Mouse (Mus musculus) intestine, postnatal 0 days (tissue): ENCODE results near the gene Rubcn. TPM values are rescaled to one million over a fixed set of nuclear protein-coding genes. Genes with fewer than 3 reads are reported as not detected.

Experiments used
- ATAC-seq: fragments of 200-750 bp; cut with Nextera tagmentation; 2 replicates; pipeline ENCODE4 v1.8.0; 2017; ENCODE audit warnings: mild to moderate bottlenecking, moderate TSS enrichment, moderate library complexity
- H3K27ac ChIP-seq: fragments of 300-500 bp; sonication (generic); 2 replicates; pipeline ENCODE4 v1.5.1; 2014; ENCODE audit warnings: mild to moderate bottlenecking, low read depth, low read length, moderate library complexity
- H3K27me3 ChIP-seq: fragments of 300-500 bp; sonication (generic); replicated peaks from 2 replicates; pipeline ENCODE4 v1.6.1; 2014; ENCODE audit warnings: low read length, mixed read lengths; ENCODE audit not compliant: control insufficient read depth, insufficient read depth
- H3K36me3 ChIP-seq: fragments of 300-500 bp; sonication (generic); 2 replicates; pipeline ENCODE4 v1.6.1; 2014; ENCODE audit warnings: mild to moderate bottlenecking, moderate library complexity; ENCODE audit not compliant: control insufficient read depth, insufficient read depth
- H3K4me1 ChIP-seq: fragments of 300-500 bp; sonication (generic); replicated peaks from 2 replicates; pipeline ENCODE4 v1.6.1; 2014; ENCODE audit warnings: antibody characterized with exemption, low read length, mixed read lengths; ENCODE audit not compliant: control insufficient read depth, insufficient read depth
- H3K4me2 ChIP-seq: fragments of 300-500 bp; sonication (generic); replicated peaks from 2 replicates; pipeline ENCODE4 v1.6.1; 2014; ENCODE audit warnings: low read depth, mild to moderate bottlenecking, moderate library complexity
- H3K4me3 ChIP-seq: fragments of 300-500 bp; sonication (generic); 2 replicates; pipeline ENCODE4 v1.5.1; 2014; ENCODE audit warnings: low read depth, low read length
- H3K9ac ChIP-seq: fragments of 300-500 bp; sonication (generic); 2 replicates; pipeline ENCODE4 v1.6.1; 2014; ENCODE audit warnings: mild to moderate bottlenecking, low read depth, low read length
- H3K9me3 ChIP-seq: fragments of 300-500 bp; sonication (generic); 2 replicates; pipeline ENCODE4 v1.6.1; 2016; ENCODE audit warnings: mixed run types; ENCODE audit not compliant: control insufficient read depth
- CTCF ChIP-seq: sonication (generic); IDR thresholded peaks from 2 replicates; pipeline ENCODE4 v1.5.1; 2016; ENCODE audit warnings: low read depth, mild to moderate bottlenecking, control low read depth, antibody characterized with exemption, moderate library complexity
- WGBS: fragments of 180-500 bp; shearing (Covaris S2); extraction: QIAGEN DNeasy Blood & Tissue Kit; methylation state at CpG from one replicate; pipeline ENCODE4 v1.1.7; 2014; 5-methylcytosine and 5-hydroxymethylcytosine counted together
- polyA plus RNA-seq: library from polyadenylated mRNA; unstranded; fragments of >200 nt; fragmentation: Nextera tagmentation; extraction: Ambion mirVana; gene quantifications from 2 replicates; pipeline ENCODE4 v1.2.1, GENCODE M21; 2015

Gene Rubcn
- polyA plus RNA-seq, 1 experiment from 2014 or later = 8.6 TPM

- H3K4me2 ChIP-seq = no peak overlapping the region
- no peak overlapping the region for H3K27ac ChIP-seq
- WGBS = 83% methylated on average over 13 of the region's 13 CpGs
- no peaks in the 10 kb centered on the region for H3K9me3 ChIP-seq
- no peak for TF ChIP-seq CTCF
- H3K9ac ChIP-seq = no peak overlapping the region
- no peaks in the 10 kb centered on the region for H3K4me1 ChIP-seq
- peaks cover 28% of the 10 kb centered on the region for H3K36me3 ChIP-seq
- no peak for ATAC-seq
- no peaks in the 10 kb centered on the region for H3K27me3 ChIP-seq
- no peak overlapping the region for H3K4me3 ChIP-seq
Measured at GRCm38 (mm10) chr16:32853492-32854049, 24.0 kb downstream of the Rubcn start.

- peak; percentile 86 for ATAC-seq
- Histone ChIP-seq H3K36me3 (peaks cover 49% of the 10 kb centered on the region), H3K9ac (no peak overlapping the region), H3K9me3 (no peaks in the 10 kb centered on the region), H3K4me1 (no peaks in the 10 kb centered on the region), H3K27me3 (no peaks in the 10 kb centered on the region), H3K4me2 (no peak overlapping the region), H3K4me3 (no peak overlapping the region), H3K27ac (peak overlapping the region; percentile 60)
- 47% methylated on average over 11 of the region's 11 CpGs for WGBS
- peak; percentile 32; the same call in 1 of the 2 replicates for TF ChIP-seq CTCF
Measured at GRCm38 (mm10) chr16:32849042-32849830, 28.3 kb downstream of the Rubcn start.

- no peak overlapping the region for H3K4me2 ChIP-seq
- 97% methylated on average over 11 of the region's 11 CpGs for WGBS
- no peaks in the 10 kb centered on the region for H3K4me1 ChIP-seq
- H3K27ac ChIP-seq = no peak overlapping the region; the same call in 1 of the 2 replicates
- no peak for TF ChIP-seq CTCF
- no peak for ATAC-seq
- H3K9me3 ChIP-seq = no peaks in the 10 kb centered on the region
- no peaks in the 10 kb centered on the region for H3K27me3 ChIP-seq
- H3K9ac ChIP-seq = no peak overlapping the region
- H3K36me3 ChIP-seq = peaks cover 60% of the 10 kb centered on the region
- no peak overlapping the region for H3K4me3 ChIP-seq
Measured at GRCm38 (mm10) chr16:32847103-32847502, 30.5 kb downstream of the Rubcn start.

GRCm38 (mm10) chr16:32831501-32831900, 46.1 kb downstream of the Rubcn start:
- no peak overlapping the region for H3K4me2 ChIP-seq
- no peak for TF ChIP-seq CTCF
- H3K4me1 ChIP-seq = no peaks in the 10 kb centered on the region
- WGBS = 85% methylated on average over 4 of the region's 4 CpGs
- H3K27me3 ChIP-seq = no peaks in the 10 kb centered on the region
- no peak for ATAC-seq
- H3K9me3 ChIP-seq = no peaks in the 10 kb centered on the region
- H3K36me3 ChIP-seq = peaks cover 62% of the 10 kb centered on the region
- H3K9ac ChIP-seq = no peak overlapping the region
- no peak overlapping the region for H3K27ac ChIP-seq
- no peak overlapping the region for H3K4me3 ChIP-seq

- H3K27ac ChIP-seq = no peak overlapping the region
- no peak overlapping the region for H3K4me2 ChIP-seq
- H3K4me3 ChIP-seq = no peak overlapping the region
- H3K36me3 ChIP-seq = peaks cover 63% of the 10 kb centered on the region
- 86% methylated on average over 11 of the region's 11 CpGs for WGBS
- H3K9me3 ChIP-seq = no peaks in the 10 kb centered on the region
- no peak for ATAC-seq
- no peak for TF ChIP-seq CTCF
- no peaks in the 10 kb centered on the region for H3K27me3 ChIP-seq
- H3K4me1 ChIP-seq = no peaks in the 10 kb centered on the region
- H3K9ac ChIP-seq = no peak overlapping the region
Measured at GRCm38 (mm10) chr16:32829104-32829503, 48.5 kb downstream of the Rubcn start.

GRCm38 (mm10) chr16:32826521-32826920, 51.0 kb downstream of the Rubcn start:
- no peaks in the 10 kb centered on the region for H3K27me3 ChIP-seq
- H3K4me1 ChIP-seq = no peaks in the 10 kb centered on the region
- H3K36me3 ChIP-seq = peaks cover 70% of the 10 kb centered on the region
- WGBS = 97% methylated on average over 11 of the region's 11 CpGs
- no peaks in the 10 kb centered on the region for H3K9me3 ChIP-seq
- ATAC-seq = no peak
- no peak overlapping the region for H3K4me3 ChIP-seq
- H3K9ac ChIP-seq = no peak overlapping the region
- H3K4me2 ChIP-seq = no peak overlapping the region
- no peak overlapping the region for H3K27ac ChIP-seq
- peak; percentile 17; the same call in 1 of the 2 replicates for TF ChIP-seq CTCF
